Mouse (Mus musculus): ENCODE measurements around the gene Abhd17b. TPM values are rescaled to one million over a fixed set of nuclear protein-coding genes. Genes with fewer than 3 reads are reported as not detected.

The Abhd17b gene
- polyA plus RNA-seq, 1 experiment from 2014 or later, result 26.0 TPM

DNA sequence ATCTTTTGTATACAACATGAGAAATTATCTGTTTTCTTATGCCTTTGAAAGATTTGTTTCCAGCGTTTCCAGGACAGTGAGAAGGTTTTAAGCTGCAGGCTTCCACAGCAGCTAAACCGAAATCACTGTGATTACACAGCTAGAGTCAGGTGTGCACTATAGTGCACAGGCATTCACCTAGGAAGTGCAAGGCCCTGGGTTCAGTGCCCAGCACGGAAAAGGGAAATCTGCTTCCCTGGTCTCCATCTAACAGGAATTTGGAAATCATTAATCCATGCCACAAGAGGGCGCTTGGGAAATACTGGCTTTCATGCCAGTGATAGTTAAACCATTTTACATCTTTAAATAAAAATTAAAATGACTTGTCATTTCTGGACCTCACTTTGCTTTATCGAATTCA, 81.1 kb downstream of the Abhd17b start:
- Histone ChIP-seq H3K4me1 (replicated peaks; ENCODE audit: control insufficient read depth, insufficient read depth, low read length) (no peaks in the 10 kb centered on the region; the same call in 1 of the 2 replicates), H3K4me3 (ENCODE audit: low read depth, low read length) (no peak overlapping the region), H3K9me3 (ENCODE audit: control insufficient read depth) (no peaks in the 10 kb centered on the region), H3K9ac (ENCODE audit: low read depth, low read length) (no peak overlapping the region), H3K36me3 (ENCODE audit: control insufficient read depth, insufficient read depth) (no peaks in the 10 kb centered on the region), H3K27ac (ENCODE audit: low read depth, low read length) (no peak overlapping the region), H3K4me2 (replicated peaks; ENCODE audit: low read depth) (no peak overlapping the region), H3K27me3 (replicated peaks; ENCODE audit: control insufficient read depth, insufficient read depth, low read length) (no peaks in the 10 kb centered on the region)
- ATAC-seq, result no peak
- peak; percentile 69 for TF ChIP-seq CTCF (IDR thresholded peaks at IDR 0.05; ENCODE audit: low read depth)
- WGBS, result 39% methylated on average over 5 of the region's 5 CpGs

Other genes starting within 250 kb of the Abhd17b start
- gene Gda, start 179.7 kb upstream of the Abhd17b start, polyA plus RNA-seq (2015; fragmentation: Nextera tagmentation; extraction: Ambion mirVana), result 37.3 and 46.8 TPM in 2 replicates
- gene 1110059E24Rik, start 209 bp upstream of the Abhd17b start, polyA plus RNA-seq (2015; fragmentation: Nextera tagmentation; extraction: Ambion mirVana), result 45.9 and 46.5 TPM in 2 replicates
- 3.3 and 4.1 TPM in 2 replicates for gene Cemip2, start 125.2 kb downstream of the Abhd17b start, polyA plus RNA-seq (2015; fragmentation: Nextera tagmentation; extraction: Ambion mirVana)

Data from intestine, postnatal 0 days (tissue).